Comparison of ENCODE assay signal across 17 mouse cellular contexts in genomic region chr1:93551427-93551826, GRCm38 (mm10).
"Had no signal": no experiment of that assay in that cellular context is flagged by ENCODE, and none has a peak within 500 bp of the region (broad histone marks: within the 10 kb centered on the region; RNA-seq: fewer than 3 reads in every experiment).

No protein-coding gene starts in this region.

- H3K27ac ChIP-seq: liver, embryonic 15.5 days; lung, embryonic 15.5 days; macrophage; midbrain, embryonic 13.5 days; midbrain, embryonic 15.5 days; neural tube, embryonic 12.5 days had no signal

- H3K4me2 ChIP-seq: liver, embryonic 15.5 days; lung, embryonic 15.5 days; midbrain, embryonic 11.5 days; midbrain, embryonic 13.5 days; midbrain, embryonic 15.5 days; neural tube, embryonic 12.5 days had no signal

- H3K36me3 ChIP-seq: liver, embryonic 15.5 days; lung, embryonic 15.5 days; midbrain, embryonic 13.5 days; midbrain, embryonic 15.5 days; neural tube, embryonic 12.5 days had no signal

- H3K9ac ChIP-seq: liver, embryonic 15.5 days; liver, postnatal 0 days; lung, embryonic 15.5 days; midbrain, embryonic 13.5 days; midbrain, embryonic 15.5 days; neural tube, embryonic 12.5 days had no signal

- H3K27me3 ChIP-seq: liver, embryonic 15.5 days; lung, embryonic 15.5 days; midbrain, embryonic 13.5 days; midbrain, embryonic 15.5 days; neural tube, embryonic 12.5 days had no signal

- H3K4me3 ChIP-seq: liver, embryonic 15.5 days; lung, embryonic 15.5 days; megakaryocyte, embryonic 14.5 days; midbrain, embryonic 13.5 days; midbrain, embryonic 15.5 days; neural tube, embryonic 12.5 days had no signal

- DNase-seq: liver, postnatal 0 days; lung, adult 2 months; lung, postnatal 14 days; lung, postnatal 36 days; right cerebral cortex, postnatal 14 days; thymus, adult 18-20 months; thymus, postnatal 14 days; thymus, postnatal 36 days had no signal

- ATAC-seq: liver, postnatal 0 days; lung, postnatal 0 days; midbrain, embryonic 13.5 days; midbrain, embryonic 15.5 days had no signal

- H3K9me3 ChIP-seq: liver, embryonic 15.5 days; lung, embryonic 15.5 days; midbrain, embryonic 13.5 days; midbrain, embryonic 15.5 days; neural tube, embryonic 12.5 days had no signal

- H3K4me1 ChIP-seq: liver, embryonic 15.5 days; lung, embryonic 15.5 days; midbrain, embryonic 13.5 days; midbrain, embryonic 15.5 days; neural tube, embryonic 12.5 days had no signal
